10 mouse cellular contexts compared by ENCODE assay signal in the genomic region with DNA sequence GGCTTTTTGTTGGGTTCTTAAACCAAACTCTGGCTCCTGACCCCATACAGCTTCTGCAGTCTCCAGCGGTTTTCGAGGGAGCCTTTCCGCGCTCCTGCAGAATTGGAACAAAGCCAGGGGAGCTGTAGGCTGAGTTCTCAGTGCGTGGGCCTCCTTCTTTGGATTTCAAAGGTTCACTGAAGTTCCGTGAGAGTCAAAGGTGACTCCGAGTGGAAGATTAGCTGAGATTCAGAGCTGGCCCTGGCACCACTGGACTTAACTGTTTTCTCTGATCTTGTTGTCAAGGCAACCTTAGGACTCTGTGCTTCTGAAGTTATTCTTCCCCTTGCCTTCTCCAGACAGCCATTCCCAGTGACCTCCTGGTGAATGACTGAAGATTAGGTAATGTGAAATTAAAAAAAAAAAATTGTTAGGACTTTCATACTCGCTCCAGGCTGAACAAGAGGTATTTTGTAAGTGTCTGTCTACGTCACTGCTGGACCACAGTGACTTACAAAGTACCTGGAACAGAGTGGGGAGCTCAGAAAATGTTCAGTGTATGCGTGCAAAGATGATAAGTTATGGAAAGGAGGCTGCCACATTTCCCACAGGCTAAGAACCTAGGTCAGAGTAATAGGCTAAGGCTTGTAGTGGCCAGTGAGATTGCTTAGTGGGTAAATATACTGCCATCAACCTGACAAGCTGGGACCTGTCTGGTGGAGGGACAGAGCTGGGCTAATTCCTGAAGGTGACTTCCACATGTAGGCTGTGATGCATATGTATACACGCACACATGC. TPM values are rescaled to one million over a fixed set of nuclear protein-coding genes. Genes with fewer than 3 reads are reported as not detected.
A peak's percentile ranks its signal among the peaks of the same experiment; 100 is the strongest.
DNase-seq lines count a peak whose midpoint lies in the region; ATAC-seq lines count a peak whose summit lies in the region.
"Had no signal": no experiment of that assay in that cellular context is flagged by ENCODE, and none has a peak within 500 bp of the region (broad histone marks: within the 10 kb centered on the region; RNA-seq: fewer than 3 reads in every experiment).

No protein-coding gene starts in this region.

- H3K4me2 ChIP-seq in liver, embryonic 11.5 days = no peak overlapping the region
- H3K4me2 ChIP-seq in liver, embryonic 12.5 days = no peak overlapping the region
- H3K4me2 ChIP-seq in intestine, embryonic 15.5 days (replicated peaks) = no peak overlapping the region
- H3K4me2 ChIP-seq in midbrain, embryonic 13.5 days (replicated peaks) = no peak overlapping the region
- H3K4me2 ChIP-seq: limb, embryonic 15.5 days had no signal

- H3K9ac ChIP-seq in liver, embryonic 11.5 days (ENCODE audit: low read depth, low read length) = no peak overlapping the region
- H3K9ac ChIP-seq in liver, embryonic 12.5 days = no peak overlapping the region
- no peak overlapping the region for H3K9ac ChIP-seq in intestine, embryonic 15.5 days
- H3K9ac ChIP-seq in midbrain, embryonic 13.5 days (replicated peaks) = peak overlapping the region; percentile 19; the same call in 1 of the 2 replicates
- H3K9ac ChIP-seq: limb, embryonic 15.5 days had no signal

- H3K4me3 ChIP-seq in liver, embryonic 11.5 days (ENCODE audit: low read depth, low read length) = no peak overlapping the region
- no peak overlapping the region for H3K4me3 ChIP-seq in liver, embryonic 12.5 days
- H3K4me3 ChIP-seq in intestine, embryonic 15.5 days (replicated peaks) = no peak overlapping the region
- no peak overlapping the region for H3K4me3 ChIP-seq in midbrain, embryonic 13.5 days (replicated peaks)
- H3K4me3 ChIP-seq: layer of hippocampus, adult 2 months; limb, embryonic 15.5 days had no signal

- H3K27ac ChIP-seq in liver, embryonic 11.5 days (ENCODE audit: low read depth, low read length) = no peak overlapping the region
- H3K27ac ChIP-seq in liver, embryonic 12.5 days = no peak overlapping the region
- no peak overlapping the region for H3K27ac ChIP-seq in intestine, embryonic 15.5 days
- no peak overlapping the region for H3K27ac ChIP-seq in midbrain, embryonic 13.5 days
- H3K27ac ChIP-seq: layer of hippocampus, adult 2 months; limb, embryonic 15.5 days had no signal

- peak; percentile 13 for DNase-seq in adrenal gland, postnatal 25 days
- no peak for DNase-seq in adrenal gland, postnatal 10 days
- DNase-seq in liver, embryonic 11.5 days (ENCODE audit: low spot score) = peak; percentile 29
- DNase-seq in cerebellum, postnatal 4 days (ENCODE audit: low spot score in 2 of 2) = no peak
- no peak for DNase-seq in left cerebral cortex, adult 9 months (ENCODE audit: low spot score in 2 of 2)

- 67% methylated on average over 11 of the region's 11 CpGs for WGBS in liver, embryonic 11.5 days
- 66% methylated on average over 11 of the region's 11 CpGs for WGBS in liver, embryonic 12.5 days (ENCODE audit: insufficient replicate concordance)
- 55% methylated on average over 11 of the region's 11 CpGs for WGBS in intestine, embryonic 15.5 days
- WGBS in midbrain, embryonic 13.5 days = 40% methylated on average over 11 of the region's 11 CpGs

- no peaks in the 10 kb centered on the region; the same call in none of the 2 replicates for H3K4me1 ChIP-seq in liver, embryonic 11.5 days (replicated peaks; ENCODE audit: control insufficient read depth, insufficient read depth, low read length)
- H3K4me1 ChIP-seq in liver, embryonic 12.5 days = peaks cover 3% of the 10 kb centered on the region; the same call in 1 of the 2 replicates
- peaks cover 7% of the 10 kb centered on the region; the same call in 1 of the 2 replicates for H3K4me1 ChIP-seq in intestine, embryonic 15.5 days (replicated peaks)
- H3K4me1 ChIP-seq in midbrain, embryonic 13.5 days (replicated peaks) = peaks cover 10% of the 10 kb centered on the region; the same call in 1 of the 2 replicates
- H3K4me1 ChIP-seq: limb, embryonic 15.5 days had no signal

- no peaks in the 10 kb centered on the region for H3K9me3 ChIP-seq in liver, embryonic 11.5 days (ENCODE audit: control insufficient read depth, low read length)
- H3K9me3 ChIP-seq in liver, embryonic 12.5 days (replicated peaks) = no peaks in the 10 kb centered on the region
- H3K9me3 ChIP-seq in intestine, embryonic 15.5 days = no peaks in the 10 kb centered on the region
- no peaks in the 10 kb centered on the region for H3K9me3 ChIP-seq in midbrain, embryonic 13.5 days
- H3K9me3 ChIP-seq: limb, embryonic 15.5 days had no signal

- H3K27me3 ChIP-seq in liver, embryonic 11.5 days (replicated peaks; ENCODE audit: control insufficient read depth, insufficient read depth, low read length) = no peaks in the 10 kb centered on the region
- H3K27me3 ChIP-seq in liver, embryonic 12.5 days (replicated peaks) = no peaks in the 10 kb centered on the region
- no peaks in the 10 kb centered on the region for H3K27me3 ChIP-seq in intestine, embryonic 15.5 days (replicated peaks)
- no peaks in the 10 kb centered on the region for H3K27me3 ChIP-seq in midbrain, embryonic 13.5 days
- H3K27me3 ChIP-seq: limb, embryonic 15.5 days had no signal

- ATAC-seq in liver, embryonic 11.5 days (replicated peaks; ENCODE audit: low FRiP score) = no peak
- no peak for ATAC-seq in liver, embryonic 12.5 days
- peak; percentile 54 for ATAC-seq in intestine, embryonic 15.5 days
- ATAC-seq in midbrain, embryonic 13.5 days = no peak

- H3K36me3 ChIP-seq in liver, embryonic 11.5 days (ENCODE audit: control insufficient read depth, insufficient read depth, low read length) = no peaks in the 10 kb centered on the region
- H3K36me3 ChIP-seq in liver, embryonic 12.5 days = no peaks in the 10 kb centered on the region
- no peaks in the 10 kb centered on the region for H3K36me3 ChIP-seq in intestine, embryonic 15.5 days
- no peaks in the 10 kb centered on the region for H3K36me3 ChIP-seq in midbrain, embryonic 13.5 days
- H3K36me3 ChIP-seq: limb, embryonic 15.5 days had no signal

RNA-seq across cellular contexts. Expression of gene Nutf2-ps1, which starts 11.7 kb away (rescaled TPM):
- total RNA-seq in adrenal gland, postnatal 25 days (2021) = 52.6 and 90.3 TPM in 2 replicates
- 10 to 100 TPM; 76.4 to 81.0 TPM for total RNA-seq in adrenal gland, postnatal 10 days (2021)
- 400 and 410 TPM in 2 replicates for polyA plus RNA-seq in liver, embryonic 11.5 days (2014; fragmentation: Nextera tagmentation; extraction: Ambion mirVana)
- polyA plus RNA-seq in liver, embryonic 12.5 days (2016; fragmentation: Nextera tagmentation; extraction: Ambion mirVana) = 289 and 313 TPM in 2 replicates
- polyA plus RNA-seq in intestine, embryonic 15.5 days (2015; fragmentation: Nextera tagmentation; extraction: Ambion mirVana) = 366 and 397 TPM in 2 replicates
- 316 and 335 TPM in 2 replicates for polyA plus RNA-seq in midbrain, embryonic 13.5 days (2015; fragmentation: Nextera tagmentation; extraction: Ambion mirVana)

RNA-seq across cellular contexts. Expression of gene Smc3, which starts 23.0 kb away (rescaled TPM):
- total RNA-seq in adrenal gland, postnatal 25 days (2021) = 39.2 and 43.3 TPM in 2 replicates
- total RNA-seq in adrenal gland, postnatal 10 days (2021) = 10 to 100 TPM; 29.6 to 39.0 TPM
- polyA plus RNA-seq in liver, embryonic 11.5 days (2014; fragmentation: Nextera tagmentation; extraction: Ambion mirVana) = 80.6 and 82.5 TPM in 2 replicates
- 52.9 and 53.3 TPM in 2 replicates for polyA plus RNA-seq in liver, embryonic 12.5 days (2016; fragmentation: Nextera tagmentation; extraction: Ambion mirVana)
- polyA plus RNA-seq in intestine, embryonic 15.5 days (2015; fragmentation: Nextera tagmentation; extraction: Ambion mirVana) = 57.0 and 63.2 TPM in 2 replicates
- 76.0 and 80.0 TPM in 2 replicates for polyA plus RNA-seq in midbrain, embryonic 13.5 days (2015; fragmentation: Nextera tagmentation; extraction: Ambion mirVana)

RNA-seq across cellular contexts. Expression of gene Dusp5, which starts 48.3 kb away (rescaled TPM):
- 6.0 and 11.3 TPM in 2 replicates for total RNA-seq in adrenal gland, postnatal 25 days (2021)
- total RNA-seq in adrenal gland, postnatal 10 days (2021) = 10 to 100 TPM in 1 of 2 experiments, 1 to 10 TPM in 1; 6.2 to 11.0 TPM
- polyA plus RNA-seq in liver, embryonic 11.5 days (2014; fragmentation: Nextera tagmentation; extraction: Ambion mirVana) = 6.7 TPM in 2 replicates
- polyA plus RNA-seq in liver, embryonic 12.5 days (2016; fragmentation: Nextera tagmentation; extraction: Ambion mirVana) = 5.7 and 5.9 TPM in 2 replicates
- polyA plus RNA-seq in intestine, embryonic 15.5 days (2015; fragmentation: Nextera tagmentation; extraction: Ambion mirVana) = 8.7 and 9.0 TPM in 2 replicates
- 0.68 and 1.2 TPM in 2 replicates for polyA plus RNA-seq in midbrain, embryonic 13.5 days (2015; fragmentation: Nextera tagmentation; extraction: Ambion mirVana)

Comparison
In these comparisons a context has a peak if more than half of its experiments do, and no peak if none do; other contexts are left out.
1. DNase-seq: peak in adrenal gland, postnatal 25 days (single experiment) and liver, embryonic 11.5 days (single experiment); none in adrenal gland, postnatal 10 days (single experiment), cerebellum, postnatal 4 days (0 of 2) and left cerebral cortex, adult 9 months (0 of 2).